Mouse (Mus musculus) hindbrain, embryonic 14.5 days (tissue): ENCODE measurements around the gene Hmgn1. TPM values are rescaled to one million over a fixed set of nuclear protein-coding genes. Genes with fewer than 3 reads are reported as not detected.
"Not testable (repeated sequence)": the region's sequence is repeated elsewhere in the genome, so short reads cannot be mapped to it uniquely, and the experiment has no call there.

Experiments
- ATAC-seq: fragments of 200-750 bp; cut with Nextera tagmentation; 2 replicates; pipeline ENCODE4 v1.8.0; 2017; ENCODE audit warnings: moderate number of reproducible peaks, mild to moderate bottlenecking, moderate TSS enrichment, moderate library complexity; ENCODE audit not compliant: low FRiP score
- DNase-seq: peaks from one replicate; pipeline ENCODE4 v3.0.0-alpha.2; 2015; ENCODE audit warnings: low spot score
- H3K27ac ChIP-seq: fragments of 300-500 bp; sonication (generic); 2 replicates; pipeline ENCODE4 v1.5.1; 2014; ENCODE audit warnings: mild to moderate bottlenecking, moderate library complexity
- H3K27me3 ChIP-seq: fragments of 300-500 bp; sonication (generic); 2 replicates; pipeline ENCODE4 v1.6.1; 2014; ENCODE audit warnings: mild to moderate bottlenecking, low read length, mixed read lengths; ENCODE audit not compliant: control insufficient read depth, insufficient read depth
- H3K36me3 ChIP-seq: fragments of 300-500 bp; sonication (generic); replicated peaks from 2 replicates; pipeline ENCODE4 v1.6.1; 2014; ENCODE audit not compliant: control insufficient read depth, insufficient read depth
- H3K4me1 ChIP-seq: fragments of 300-500 bp; sonication (generic); replicated peaks from 2 replicates; pipeline ENCODE4 v1.6.1; 2014; ENCODE audit warnings: antibody characterized with exemption, low read length, mixed read lengths; ENCODE audit not compliant: control insufficient read depth, insufficient read depth
- H3K4me2 ChIP-seq: fragments of 300-500 bp; sonication (generic); replicated peaks from 2 replicates; pipeline ENCODE4 v1.6.1; 2014; ENCODE audit warnings: mild to moderate bottlenecking, moderate library complexity
- H3K4me3 ChIP-seq: fragments of 300-500 bp; sonication (generic); replicated peaks from 2 replicates; pipeline ENCODE4 v1.5.1; 2014; ENCODE audit warnings: mild to moderate bottlenecking, low read length
- H3K9ac ChIP-seq: fragments of 300-500 bp; sonication (generic); 2 replicates; pipeline ENCODE4 v1.6.1; 2014
- H3K9me3 ChIP-seq: fragments of 300-500 bp; sonication (generic); 2 replicates; pipeline ENCODE4 v1.6.1; 2016; ENCODE audit warnings: low read length; ENCODE audit not compliant: control insufficient read depth
- WGBS: fragments of 180-500 bp; shearing (Covaris S2); extraction: QIAGEN DNeasy Blood & Tissue Kit; methylation state at CpG from one replicate; pipeline ENCODE4 v1.1.7; 2014; 5-methylcytosine and 5-hydroxymethylcytosine counted together
- polyA plus RNA-seq: library from polyadenylated mRNA; unstranded; fragments of >200 nt; fragmentation: Nextera tagmentation; extraction: Ambion mirVana; gene quantifications from 2 replicates; pipeline ENCODE4 v1.2.1, GENCODE M21; 2014

Gene Hmgn1
- polyA plus RNA-seq, 1 experiment from 2014 or later = 292 TPM

- Histone ChIP-seq H3K9ac (no peak overlapping the region), H3K4me3 (no peak overlapping the region), H3K4me1 (no peaks in the 10 kb centered on the region), H3K36me3 (no peaks in the 10 kb centered on the region), H3K9me3 (no peaks in the 10 kb centered on the region), H3K4me2 (no peak overlapping the region), H3K27ac (no peak overlapping the region), H3K27me3 (no peaks in the 10 kb centered on the region)
- DNase-seq = no peak
- 79% methylated on average over 4 of the region's 4 CpGs for WGBS
- ATAC-seq = no peak
These were observed 17.9 kb downstream of the Hmgn1 start for GRCm38 (mm10) chr16:96109673-96110072.

DNA sequence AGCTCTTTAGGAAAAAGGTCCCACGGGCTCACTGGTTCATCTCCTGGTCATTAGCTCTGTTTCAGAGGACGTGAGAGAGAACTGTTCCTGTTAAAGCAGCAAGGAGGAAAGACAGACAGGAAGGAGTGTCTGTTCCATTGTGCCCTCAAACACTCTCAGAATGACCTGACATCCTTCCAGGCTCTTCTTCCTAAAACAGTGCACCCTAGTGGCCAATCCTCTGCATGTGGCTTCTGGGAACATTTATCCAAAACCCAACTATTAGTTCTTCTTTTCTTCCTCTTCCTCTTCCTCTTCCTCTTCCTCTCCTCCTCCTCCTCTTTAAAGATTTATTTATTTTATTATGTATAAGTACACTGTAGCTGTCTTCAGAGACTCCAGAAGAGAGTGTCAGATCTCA lies 24.5 kb downstream of the Hmgn1 start:
- DNase-seq = no peak

GRCm38 (mm10) chr16:96097811-96098210 lies 29.7 kb downstream of the Hmgn1 start:
- H3K4me3 ChIP-seq, H3K4me2 ChIP-seq, H3K9me3 ChIP-seq, DNase-seq, H3K27ac ChIP-seq, H3K27me3 ChIP-seq, H3K36me3 ChIP-seq, H3K4me1 ChIP-seq, ATAC-seq, H3K9ac ChIP-seq: not testable (repeated sequence)

More for the DNA sequence above, 24.5 kb downstream of the Hmgn1 start:
- no peaks in the 10 kb centered on the region for H3K36me3 ChIP-seq
- no peak overlapping the region for H3K27ac ChIP-seq
- ATAC-seq = no peak
- no peaks in the 10 kb centered on the region for H3K4me1 ChIP-seq
- no peaks in the 10 kb centered on the region for H3K27me3 ChIP-seq
- no peak overlapping the region for H3K4me2 ChIP-seq
- H3K4me3 ChIP-seq = no peak overlapping the region
- H3K9ac ChIP-seq = no peak overlapping the region
- WGBS = 37% methylated on average over 2 of the region's 2 CpGs
- no peaks in the 10 kb centered on the region for H3K9me3 ChIP-seq

GRCm38 (mm10) chr16:96095966-96096365 lies 31.6 kb downstream of the Hmgn1 start:
- no peaks in the 10 kb centered on the region for H3K4me1 ChIP-seq
- ATAC-seq = no peak
- no peak overlapping the region for H3K4me2 ChIP-seq
- WGBS = 89% methylated on average over 5 of the region's 5 CpGs
- no peaks in the 10 kb centered on the region for H3K36me3 ChIP-seq
- no peaks in the 10 kb centered on the region for H3K27me3 ChIP-seq
- no peaks in the 10 kb centered on the region for H3K9me3 ChIP-seq
- no peak overlapping the region for H3K9ac ChIP-seq
- DNase-seq = no peak
- H3K27ac ChIP-seq = no peak overlapping the region
- no peak overlapping the region for H3K4me3 ChIP-seq

DNA sequence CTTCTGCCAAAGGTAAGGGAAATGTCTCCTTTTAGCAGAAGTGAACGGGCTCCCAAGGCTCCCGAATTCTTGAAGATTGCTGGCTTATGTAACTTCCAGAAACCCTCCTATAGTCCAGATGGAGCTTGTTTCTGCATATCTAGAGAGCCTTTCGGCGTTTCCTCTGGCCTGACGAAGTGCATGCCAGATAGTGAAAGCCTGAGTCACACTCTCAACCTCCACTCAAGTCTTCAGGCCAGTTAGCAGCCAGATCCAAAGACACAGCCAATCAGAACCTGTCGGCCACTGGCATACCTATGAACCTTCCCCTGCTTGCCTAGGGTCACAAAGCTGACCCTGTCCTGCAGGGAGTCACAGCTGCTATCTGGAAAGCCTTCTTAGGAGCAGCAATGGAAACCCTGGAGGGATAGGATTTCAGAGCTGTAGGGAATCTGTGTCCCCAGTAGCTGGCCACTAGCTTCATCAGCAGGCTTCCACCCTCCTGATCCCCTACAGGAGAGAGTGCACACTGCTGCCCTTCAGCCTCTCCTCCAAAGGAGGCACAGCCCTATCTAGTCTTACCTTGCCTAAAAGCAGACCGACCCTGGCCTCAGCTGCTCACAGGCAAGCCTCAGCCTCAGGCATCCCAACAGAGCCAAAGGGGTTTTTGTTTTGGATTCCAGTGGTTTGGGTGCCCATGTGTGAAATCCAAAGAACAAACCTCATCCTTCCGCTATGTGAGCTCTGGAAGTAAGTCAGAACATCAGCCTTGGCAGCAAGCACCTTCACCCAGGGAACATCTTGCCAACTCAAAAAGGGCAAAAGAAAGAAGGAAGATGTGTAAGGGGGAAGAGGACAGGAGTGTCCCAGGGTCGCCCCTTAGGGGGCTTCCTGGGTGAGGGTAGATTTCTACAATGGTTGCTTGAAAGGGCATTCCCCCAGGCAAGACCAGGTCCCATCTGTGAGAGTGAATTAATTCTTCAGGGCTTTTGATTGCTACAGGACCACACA lies 35.7 kb downstream of the Hmgn1 start:
- Histone ChIP-seq H3K4me3 (no peak overlapping the region), H3K36me3 (no peaks in the 10 kb centered on the region), H3K9ac (no peak overlapping the region), H3K4me2 (no peak overlapping the region), H3K27me3 (no peaks in the 10 kb centered on the region), H3K4me1 (no peaks in the 10 kb centered on the region), H3K9me3 (no peaks in the 10 kb centered on the region), H3K27ac (no peak overlapping the region)
- ATAC-seq = no peak
- 70% methylated on average over 9 of the region's 9 CpGs for WGBS
- no peak for DNase-seq

- Histone ChIP-seq H3K36me3 (no peaks in the 10 kb centered on the region), H3K4me3 (no peak overlapping the region), H3K27me3 (no peaks in the 10 kb centered on the region), H3K4me1 (peaks cover 6% of the 10 kb centered on the region; the same call in 1 of the 2 replicates), H3K4me2 (no peak overlapping the region), H3K27ac (no peak overlapping the region), H3K9ac (no peak overlapping the region), H3K9me3 (no peaks in the 10 kb centered on the region)
- 78% methylated on average over 5 of the region's 5 CpGs for WGBS
- no peak for DNase-seq
- ATAC-seq = no peak
These were observed 39.4 kb downstream of the Hmgn1 start for GRCm38 (mm10) chr16:96088120-96088519.

GRCm38 (mm10) chr16:96087436-96087835 lies 40.1 kb downstream of the Hmgn1 start:
- WGBS = 79% methylated on average over 4 of the region's 4 CpGs
- Histone ChIP-seq H3K27me3 (no peaks in the 10 kb centered on the region), H3K4me2 (no peak overlapping the region), H3K4me1 (peaks cover 6% of the 10 kb centered on the region; the same call in 1 of the 2 replicates), H3K27ac (no peak overlapping the region), H3K9ac (no peak overlapping the region), H3K9me3 (no peaks in the 10 kb centered on the region), H3K36me3 (no peaks in the 10 kb centered on the region), H3K4me3 (no peak overlapping the region)
- ATAC-seq = no peak
- DNase-seq = no peak

DNA sequence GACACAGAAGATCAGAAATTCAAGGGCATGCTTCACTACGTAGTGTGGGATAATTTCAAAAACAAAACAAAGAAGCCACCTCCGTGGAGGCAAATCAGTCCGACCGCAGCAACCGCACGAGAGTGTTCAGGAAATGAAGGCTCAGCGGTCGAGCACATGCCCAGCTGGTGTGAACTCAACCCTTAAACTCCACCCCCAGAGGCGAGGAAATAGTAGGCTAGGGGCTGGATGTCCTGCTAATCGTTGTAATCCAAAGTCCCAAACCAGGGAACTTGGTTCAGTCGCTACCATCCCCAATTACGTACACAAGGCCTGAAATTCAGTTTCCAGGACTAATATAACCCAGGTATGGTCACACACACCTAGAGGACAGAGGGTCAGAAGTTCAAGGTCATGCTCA lies 40.5 kb downstream of the Hmgn1 start:
- Histone ChIP-seq H3K27ac (no peak overlapping the region), H3K27me3 (no peaks in the 10 kb centered on the region), H3K9me3 (no peaks in the 10 kb centered on the region), H3K9ac (no peak overlapping the region), H3K4me2 (no peak overlapping the region), H3K36me3 (no peaks in the 10 kb centered on the region), H3K4me1 (peaks cover 6% of the 10 kb centered on the region; the same call in 1 of the 2 replicates), H3K4me3 (no peak overlapping the region)
- DNase-seq (no peak), ATAC-seq (no peak)
- WGBS = 75% methylated on average over 12 of the region's 12 CpGs

DNA sequence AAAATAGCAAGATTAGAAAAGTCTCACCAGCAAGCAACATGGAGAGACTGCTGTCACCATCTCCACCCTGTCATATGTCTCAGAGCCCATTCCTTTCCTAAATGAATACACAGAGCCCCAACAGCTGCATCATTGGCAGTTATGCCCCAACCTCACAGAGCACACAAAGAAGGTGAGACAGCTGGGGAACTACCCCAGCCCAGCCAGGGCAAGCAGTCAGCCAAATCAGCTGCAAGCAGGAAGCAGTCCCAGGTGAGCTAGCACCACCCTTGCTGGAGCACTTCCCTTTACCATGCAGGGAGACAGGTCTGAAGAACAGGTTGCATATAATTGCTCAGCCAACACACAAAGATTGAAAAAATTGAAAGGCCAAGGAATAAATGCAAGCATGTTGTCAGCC lies 41.9 kb downstream of the Hmgn1 start:
- H3K9me3 ChIP-seq = no peaks in the 10 kb centered on the region
- no peak overlapping the region for H3K27ac ChIP-seq
- H3K4me3 ChIP-seq = no peak overlapping the region
- H3K4me1 ChIP-seq = peaks cover 12% of the 10 kb centered on the region
- no peak overlapping the region for H3K9ac ChIP-seq
- DNase-seq = no peak
- H3K27me3 ChIP-seq = no peaks in the 10 kb centered on the region
- ATAC-seq = no peak
- no peak overlapping the region for H3K4me2 ChIP-seq
- peaks cover 3% of the 10 kb centered on the region for H3K36me3 ChIP-seq
